Mouse (Mus musculus) E14TG2a.4 (cell line): ENCODE measurements at regions not wholly inside any gene's neighbourhood (a gene's known extent, or its start where the extent isn't known, plus 50 kb on each side); places are given as distances from the start of the nearest gene placed in this dataset.
A peak's percentile ranks its signal among the peaks of the same experiment; 100 is the strongest.
"Not testable (repeated sequence)": the region's sequence is repeated elsewhere in the genome, so short reads cannot be mapped to it uniquely, and the experiment has no call there.

Source experiments
- H3K27me3 ChIP-seq: 2 replicates; pipeline ENCODE4 v1.6.1; 2014; ENCODE audit warnings: low read length, control low read depth; ENCODE audit not compliant: insufficient read depth
- H3K36me3 ChIP-seq: 2 replicates; pipeline ENCODE4 v1.6.1; 2014; ENCODE audit warnings: low read length, control low read depth; ENCODE audit not compliant: insufficient read depth
- H3K4me1 ChIP-seq: replicated peaks from 2 replicates; pipeline ENCODE4 v1.6.1; 2014; ENCODE audit warnings: low read depth, low read length, control low read depth
- H3K4me3 ChIP-seq: replicated peaks from 2 replicates; pipeline ENCODE4 v1.5.1; 2014; ENCODE audit warnings: mild to moderate bottlenecking, low read length
- H3K9me3 ChIP-seq: 2 replicates; pipeline ENCODE4 v1.6.1; 2014; ENCODE audit warnings: low read length, control low read depth
- CTCF ChIP-seq: conservative IDR thresholded peaks from 2 replicates; pipeline ENCODE4 v1.5.1; 2014; ENCODE audit warnings: low read length
- NANOG ChIP-seq: IDR thresholded peaks from 2 replicates; pipeline ENCODE4 v1.6.1; 2014; ENCODE audit warnings: borderline replicate concordance, low read length, mixed read lengths
- POU5F1 ChIP-seq: IDR thresholded peaks from 2 replicates; pipeline ENCODE4 v1.6.1; 2014; ENCODE audit warnings: low read length, borderline replicate concordance

DNA sequence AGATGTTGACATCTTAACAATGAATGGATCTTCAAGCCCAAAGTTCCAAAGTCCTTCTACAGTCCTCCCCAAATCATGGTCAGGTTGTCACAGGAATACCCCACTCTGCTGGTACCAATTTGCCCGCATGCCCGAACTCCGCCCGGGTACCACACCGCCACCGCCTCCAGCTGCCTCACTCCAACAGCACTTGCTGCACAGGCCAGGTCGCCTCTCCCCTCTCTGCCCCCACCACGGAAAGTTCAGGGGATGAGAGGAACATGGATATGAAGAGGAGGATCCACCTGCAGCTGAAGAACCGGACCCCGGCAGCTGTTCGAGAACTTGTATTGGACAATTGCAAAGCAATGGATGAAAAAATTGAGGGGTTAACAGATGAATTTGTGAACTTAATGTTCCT, 74.4 kb upstream of the Brinp3 start:
- no peak overlapping the region for H3K4me3 ChIP-seq
- no peak for TF ChIP-seq CTCF
- no peak for TF ChIP-seq NANOG
- no peak for TF ChIP-seq POU5F1
- peaks cover 4% of the 10 kb centered on the region for H3K4me1 ChIP-seq
- no peaks in the 10 kb centered on the region for H3K27me3 ChIP-seq
- no peaks in the 10 kb centered on the region for H3K9me3 ChIP-seq
- H3K36me3 ChIP-seq: no peaks in the 10 kb centered on the region

DNA sequence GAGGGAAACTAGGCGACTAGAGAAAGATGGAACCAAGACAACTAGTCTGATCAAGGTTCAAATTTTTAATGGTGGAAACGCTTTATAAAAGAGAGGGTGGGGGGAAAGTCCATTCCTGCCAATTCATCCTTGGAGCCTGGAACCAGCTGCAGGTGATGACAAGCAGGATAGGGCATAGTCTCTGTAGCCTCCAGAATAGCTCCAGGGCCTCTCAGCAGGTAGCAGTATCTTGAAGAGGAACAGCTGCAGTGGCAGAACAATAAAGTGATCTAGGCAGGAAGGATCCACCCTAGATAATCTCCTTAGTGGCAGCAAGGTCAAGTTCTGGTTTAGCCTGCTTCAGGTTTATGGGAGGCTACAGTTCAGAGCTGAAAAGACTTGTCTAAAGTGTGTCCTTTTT, 67.7 kb upstream of the Brinp3 start:
- TF ChIP-seq NANOG: peak; percentile 71; the same call in 1 of the 2 replicates
- H3K36me3 ChIP-seq, H3K27me3 ChIP-seq, H3K4me3 ChIP-seq, H3K9me3 ChIP-seq: not testable (repeated sequence)
- H3K4me1 ChIP-seq: peaks cover 21% of the 10 kb centered on the region

DNA sequence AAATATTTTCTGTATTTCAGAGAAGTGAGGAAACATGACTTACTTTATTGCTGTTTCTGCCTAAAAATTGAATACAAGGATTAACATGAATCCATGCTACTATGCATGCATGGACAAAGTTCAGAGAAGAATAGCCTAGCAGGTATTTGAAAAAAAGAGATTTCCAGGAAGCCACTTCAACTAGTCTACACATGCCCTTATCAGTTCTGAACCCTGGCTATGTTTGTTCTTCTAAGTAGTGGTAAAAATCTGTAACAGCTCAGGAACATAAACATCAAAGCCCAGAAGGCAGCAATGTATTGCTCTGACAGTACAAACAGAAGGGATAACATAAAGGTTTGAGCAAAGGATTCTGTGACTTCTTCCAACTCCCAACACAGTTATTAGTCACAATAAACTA, 52.0 kb upstream of the Brinp3 start:
- H3K36me3 ChIP-seq: no peaks in the 10 kb centered on the region
- no peaks in the 10 kb centered on the region for H3K9me3 ChIP-seq
- H3K27me3 ChIP-seq: no peaks in the 10 kb centered on the region
- no peaks in the 10 kb centered on the region for H3K4me1 ChIP-seq
- no peak overlapping the region for H3K4me3 ChIP-seq
- TF ChIP-seq CTCF (no peak), POU5F1 (no peak), NANOG (no peak)
